Mouse (Mus musculus) spleen, postnatal 10 days (tissue): ENCODE data around the gene Ccl5.

Experiments used
- DNase-seq, 2 experiments: peaks; one replicate each; pipeline ENCODE4 v3.0.0; 2021 to 2022; ENCODE audit warnings: low spot score in 2 of 2

Gene Ccl5

DNA sequence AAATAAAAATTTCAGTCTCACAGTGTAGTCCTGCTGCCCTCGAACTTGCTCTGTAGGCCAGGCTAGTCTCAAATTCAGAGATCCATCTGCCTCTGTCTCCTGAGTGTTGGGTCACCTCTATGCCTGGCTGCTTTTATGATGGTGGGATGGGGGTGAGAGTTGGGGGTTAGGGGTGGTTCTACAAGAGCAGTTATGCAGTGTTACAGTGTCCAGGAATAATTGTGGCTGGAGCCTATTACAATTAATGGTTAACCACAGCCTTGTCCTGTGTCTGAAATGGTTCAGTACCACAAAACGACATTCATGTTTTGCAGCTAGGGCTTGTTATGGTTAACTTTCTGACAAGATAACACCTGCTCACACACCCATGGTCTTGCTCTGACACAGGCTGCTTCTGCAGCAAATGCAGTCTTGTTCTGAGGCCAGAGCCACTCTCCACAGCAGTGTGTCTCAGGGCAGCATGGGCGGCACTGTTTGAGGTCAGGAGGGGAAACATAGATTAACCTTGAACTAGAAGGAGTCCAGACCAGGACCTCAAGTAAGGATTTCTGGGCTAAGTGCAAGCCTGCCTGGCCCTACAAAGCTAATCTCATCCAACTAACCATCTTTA is 8.5 kb upstream of the Ccl5 start:
- DNase-seq: no peak

DNA sequence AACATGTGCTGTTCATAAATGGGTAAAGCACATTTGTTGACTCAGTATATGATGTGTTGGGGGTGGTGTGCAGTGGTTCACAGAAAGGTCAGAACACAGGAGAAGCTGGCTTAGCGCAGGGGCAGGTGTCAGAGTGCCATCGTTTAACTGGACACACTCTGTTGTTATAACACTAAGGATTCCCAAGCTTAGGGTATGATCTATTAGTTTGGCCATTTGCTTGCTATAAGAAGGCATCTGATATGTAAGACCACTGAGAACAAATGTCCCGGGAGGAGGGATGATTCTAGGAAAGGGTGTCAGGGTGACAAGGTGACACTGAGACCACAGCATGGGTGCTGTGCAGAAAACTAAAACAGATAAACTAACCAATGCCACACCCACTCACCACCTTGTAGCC is 6.5 kb upstream of the Ccl5 start:
- DNase-seq: no peak

DNA sequence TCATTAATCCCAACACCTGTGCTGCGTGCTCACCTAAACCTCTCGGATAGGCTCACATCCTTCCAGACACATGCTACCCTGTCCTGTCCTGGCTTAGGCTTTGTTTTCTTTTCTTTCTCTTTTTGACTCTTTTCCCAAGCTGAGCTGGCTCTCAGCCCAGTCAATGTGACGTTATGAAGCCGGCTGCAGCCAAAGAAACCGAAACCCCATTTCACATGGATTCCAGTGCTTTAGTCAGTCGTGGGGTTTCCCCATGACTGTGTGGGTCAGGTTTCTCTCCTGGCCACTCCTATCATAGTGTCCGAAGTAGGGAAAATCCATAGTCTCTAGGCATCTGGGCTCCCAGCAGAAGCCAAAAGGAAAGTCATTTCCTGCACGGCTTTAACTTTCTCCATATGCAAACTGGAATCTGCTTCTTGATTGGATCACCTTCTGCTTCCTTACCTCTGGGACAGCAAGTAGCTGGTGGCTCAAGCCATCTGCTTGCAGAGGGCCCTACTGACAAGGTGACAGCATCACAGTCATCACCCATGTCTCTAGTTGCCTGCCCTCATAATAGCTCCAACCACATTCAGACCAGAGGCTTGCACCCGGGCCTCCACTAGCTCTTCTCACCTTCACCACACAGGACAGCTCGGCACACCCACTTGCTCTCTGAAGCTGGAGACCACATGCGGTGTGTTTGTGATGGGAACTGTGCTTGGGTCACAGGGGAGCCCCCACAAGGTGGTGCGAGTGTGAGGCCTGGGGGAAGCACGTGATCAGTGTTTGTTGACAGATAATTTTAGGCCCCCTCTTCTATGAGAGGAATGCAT is 4.5 kb upstream of the Ccl5 start:
- DNase-seq: peak in 1 of 2 experiments; percentile 31

DNA sequence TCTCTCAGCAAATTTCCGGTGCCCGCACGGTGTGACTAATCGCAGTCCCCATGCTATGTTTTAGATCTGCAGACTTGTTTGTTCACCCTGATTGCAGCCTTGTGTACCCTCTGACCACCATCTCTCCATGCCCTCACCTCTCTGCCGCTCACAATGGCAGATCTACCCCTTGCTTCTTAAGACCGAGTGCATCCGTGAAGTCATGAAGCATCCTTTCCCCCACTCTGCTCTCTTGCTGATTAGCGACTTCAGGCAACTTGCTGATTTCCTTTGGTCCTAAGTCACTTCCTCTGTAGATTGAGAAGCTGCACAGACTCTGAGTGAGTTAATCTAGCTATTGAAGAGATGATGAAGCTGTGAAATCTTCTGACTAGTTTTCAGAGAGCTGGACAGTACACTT is 3.8 kb upstream of the Ccl5 start:
- DNase-seq: no peak

DNA sequence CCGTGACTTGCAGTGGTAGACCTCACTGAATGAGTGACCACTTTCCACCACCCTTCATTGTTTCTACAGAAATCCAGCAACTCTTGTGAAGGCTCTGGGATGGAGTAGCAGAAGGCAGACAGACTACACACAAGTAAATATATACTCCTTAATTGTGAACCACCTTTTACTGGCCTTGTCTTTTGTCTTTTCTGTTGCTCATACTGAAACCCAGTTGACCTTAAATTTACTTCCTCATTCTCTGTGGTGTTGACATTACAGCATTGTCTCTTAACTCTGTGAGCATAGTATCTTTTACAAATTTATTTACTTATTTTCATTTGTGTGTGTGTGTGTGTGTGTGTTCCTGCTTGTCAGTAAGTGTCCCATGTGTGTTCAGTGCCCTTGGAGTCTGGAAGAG is 2.9 kb upstream of the Ccl5 start:
- DNase-seq: no peak

DNA sequence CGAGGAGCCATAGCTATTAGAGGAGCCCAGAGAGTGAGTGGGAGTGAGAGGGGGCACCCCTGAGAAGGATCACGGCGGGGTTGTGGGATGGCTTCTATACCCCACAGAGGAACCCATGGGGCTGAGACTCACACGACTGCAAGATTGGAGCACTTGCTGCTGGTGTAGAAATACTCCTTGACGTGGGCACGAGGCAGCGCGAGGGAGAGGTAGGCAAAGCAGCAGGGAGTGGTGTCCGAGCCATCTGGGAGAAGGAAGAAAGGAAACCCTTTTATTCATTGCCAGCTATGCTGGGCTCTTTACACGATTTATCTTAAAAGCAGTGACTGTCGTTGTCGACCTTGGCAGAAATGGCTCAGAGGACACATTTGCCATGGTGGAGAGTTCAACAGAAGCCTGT is 1.3 kb downstream of the Ccl5 start:
- no peak for DNase-seq

DNA sequence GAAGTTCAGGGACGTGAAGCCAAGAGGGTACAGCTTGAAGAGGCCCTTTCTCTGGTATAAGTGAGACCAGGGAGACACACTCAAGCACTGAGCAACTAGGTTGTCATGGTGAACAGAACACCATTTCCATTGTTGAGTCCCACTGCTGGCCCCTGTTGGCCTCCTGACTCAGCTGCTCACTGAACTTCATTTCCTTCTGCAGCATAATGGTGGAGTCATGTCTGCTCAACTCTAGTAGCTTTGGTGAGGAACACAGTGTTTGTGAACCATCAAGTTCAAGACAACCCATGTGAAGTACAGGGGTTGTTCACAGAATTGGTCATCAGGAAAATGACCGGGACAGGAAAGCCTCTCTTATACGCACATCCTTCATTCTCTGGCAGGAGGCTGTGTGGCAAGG is 8.2 kb downstream of the Ccl5 start, which contains the start of gene Heatr9:
Heatr9 (minus strand) TSS at position 101 of the 400 bp plus-strand sequence.
- DNase-seq: no peak

DNA sequence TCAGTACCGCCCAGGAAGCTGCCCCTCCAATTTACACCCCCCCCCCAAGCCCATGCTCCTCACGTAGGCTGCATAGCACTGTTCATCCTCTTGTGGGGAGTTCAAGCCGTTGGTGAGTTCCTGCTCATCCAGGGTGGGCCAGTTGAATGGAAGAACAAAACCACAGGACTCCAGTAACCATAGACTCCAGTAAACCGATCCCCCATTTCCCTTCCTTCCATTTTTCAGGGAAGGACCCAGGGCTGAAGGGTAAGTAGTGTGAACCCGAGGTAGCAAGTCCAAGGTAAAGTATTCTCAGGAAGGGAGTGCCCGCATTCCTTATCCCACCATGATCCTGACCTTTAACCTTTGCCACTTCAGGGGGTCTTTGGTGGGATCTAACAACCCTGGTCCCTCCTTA is 11.9 kb downstream of the Ccl5 start:
- DNase-seq: no peak

DNA sequence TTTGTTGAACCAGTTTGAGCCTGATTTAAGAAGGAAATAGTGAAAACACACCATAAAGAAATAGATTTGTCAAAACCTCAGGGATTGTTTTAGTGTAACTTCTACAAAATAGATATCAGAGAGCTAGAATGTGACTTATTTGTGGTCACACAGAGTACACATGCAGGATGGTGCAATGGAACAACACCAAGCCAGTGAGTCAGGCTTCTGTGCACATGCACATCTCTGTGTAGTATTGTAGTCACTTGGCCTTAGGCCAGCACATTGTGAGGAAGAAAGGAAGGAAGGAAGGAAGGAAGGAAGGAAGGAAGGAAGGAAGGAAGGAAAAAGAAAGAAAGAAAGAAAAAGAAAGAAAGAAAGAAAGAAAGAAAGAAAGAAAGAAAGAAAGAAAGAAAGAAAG is 13.2 kb downstream of the Ccl5 start:
- DNase-seq: no peak

DNA sequence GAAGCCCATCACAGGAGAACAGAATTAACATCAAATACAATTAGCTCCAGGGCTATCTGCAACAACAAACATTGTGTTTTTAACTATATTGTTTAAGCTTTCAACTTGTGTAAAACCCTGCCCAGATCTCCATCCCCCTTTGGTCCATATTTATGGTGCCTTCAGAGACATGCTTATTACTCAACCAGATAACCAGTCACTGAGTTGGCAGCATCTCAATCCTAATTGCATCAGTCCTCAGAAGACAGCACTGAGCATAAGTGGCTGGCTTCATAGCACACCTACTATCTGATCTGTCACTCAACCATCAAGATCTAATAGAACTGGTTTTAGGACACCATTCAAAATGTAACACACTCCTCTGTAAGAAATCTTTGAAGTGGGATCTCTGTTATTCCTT is 20.8 kb downstream of the Ccl5 start:
- DNase-seq: no peak

DNA sequence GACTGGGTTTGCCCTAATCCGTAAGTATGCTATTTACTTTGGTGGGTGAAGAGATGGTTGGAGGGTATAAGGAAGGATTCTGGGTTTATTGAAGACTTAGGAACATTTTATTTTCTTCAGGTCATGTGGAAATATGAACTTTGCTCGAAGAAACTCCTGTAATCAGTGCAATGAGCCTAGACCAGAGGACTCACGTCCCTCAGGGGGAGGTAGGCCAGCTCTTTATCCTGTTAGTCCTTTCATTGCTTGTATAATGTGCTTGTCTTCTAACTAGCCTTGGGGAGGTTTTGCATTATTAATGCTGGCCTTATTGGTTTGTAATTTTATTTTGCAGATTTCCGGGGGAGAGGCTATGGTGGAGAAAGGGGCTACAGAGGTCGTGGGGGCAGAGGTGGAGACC is 26.0 kb downstream of the Ccl5 start:
- DNase-seq: no peak

DNA sequence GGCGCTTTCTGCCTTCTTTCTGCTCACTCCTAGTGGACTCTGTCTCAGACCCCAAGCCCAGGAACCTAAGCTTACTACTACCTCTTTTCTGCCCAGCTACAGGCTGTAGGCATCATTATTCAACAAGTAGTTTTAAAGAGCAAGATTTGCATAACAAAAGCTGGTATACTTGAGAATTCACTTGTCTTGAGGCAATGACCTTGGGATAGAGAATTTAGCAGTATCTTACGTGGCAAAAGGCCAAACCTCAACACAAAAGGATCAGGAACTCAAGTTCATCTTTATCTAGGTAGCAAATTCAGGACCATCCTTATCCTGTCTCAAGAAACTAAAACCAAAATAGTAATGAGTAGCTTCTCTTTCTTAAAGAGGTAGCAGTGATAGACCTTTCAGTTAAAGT is 34.7 kb downstream of the Ccl5 start:
- no peak for DNase-seq

DNA sequence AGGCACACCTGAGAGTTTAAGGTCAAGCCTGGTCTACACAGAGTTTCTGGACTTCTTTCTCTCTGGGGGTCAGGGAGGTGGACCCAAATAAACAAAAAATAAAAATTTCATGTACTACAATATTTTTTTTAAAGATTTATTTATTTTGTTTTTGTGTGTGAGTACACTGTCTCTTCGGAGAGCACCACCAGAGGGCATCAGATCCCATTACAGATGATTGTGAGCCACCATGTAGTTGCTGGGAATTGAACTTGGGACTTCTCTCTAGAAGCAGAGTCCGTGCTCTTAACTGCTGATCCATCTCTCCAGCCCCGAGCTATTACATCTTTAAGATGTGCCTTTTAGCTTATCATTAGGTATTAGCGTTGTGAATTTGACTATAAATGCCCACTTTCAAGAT is 38.8 kb downstream of the Ccl5 start:
- DNase-seq: no peak
